Mouse (Mus musculus) heart, embryonic 14.5 days (tissue): ENCODE data around the gene Fcor. TPM values are rescaled to one million over a fixed set of nuclear protein-coding genes. Genes with fewer than 3 reads are reported as not detected.

Source experiments
- ATAC-seq: fragments of 200-750 bp; cut with Nextera tagmentation; 2 replicates; pipeline ENCODE4 v1.8.0; 2017; ENCODE audit warnings: low read depth, moderate TSS enrichment; ENCODE audit not compliant: insufficient number of reproducible peaks, insufficient read depth, low FRiP score
- H3K27ac ChIP-seq, 2 experiments: fragments of 200-500 bp in 1 of 2; fragments of 300-500 bp in 1 of 2; sonication (generic) in 1 of 2; replicated peaks in 1 of 2; 2 replicates each; pipeline ENCODE4 v1.5.1; 2012 to 2014; ENCODE audit warnings: low read depth in 2 of 2, low read length in 2 of 2, control low read depth in 1 of 2, mild to moderate bottlenecking in 1 of 2, mixed read lengths in 1 of 2; ENCODE audit not compliant: control insufficient read depth in 1 of 2, insufficient read depth in 1 of 2
- H3K27me3 ChIP-seq: fragments of 300-500 bp; sonication (generic); 2 replicates; pipeline ENCODE4 v1.6.1; 2014; ENCODE audit warnings: mild to moderate bottlenecking, low read length, control low read depth; ENCODE audit not compliant: control insufficient read depth, insufficient read depth
- H3K36me3 ChIP-seq: fragments of 300-500 bp; sonication (generic); 2 replicates; pipeline ENCODE4 v1.6.1; 2014; ENCODE audit warnings: mild to moderate bottlenecking, control low read depth, low read length, mixed read lengths; ENCODE audit not compliant: control insufficient read depth, insufficient read depth
- H3K4me1 ChIP-seq, 2 experiments: fragments of 200-500 bp in 1 of 2; fragments of 300-500 bp in 1 of 2; sonication (generic) in 1 of 2; 2 replicates each; pipeline ENCODE4 v1.6.1; 2012 to 2014; ENCODE audit warnings: low read length in 2 of 2, control low read depth in 1 of 2, mixed read lengths in 1 of 2; ENCODE audit not compliant: control insufficient read depth in 2 of 2, insufficient read depth in 2 of 2
- H3K4me2 ChIP-seq: fragments of 300-500 bp; sonication (generic); 2 replicates; pipeline ENCODE4 v1.6.1; 2014; ENCODE audit warnings: mild to moderate bottlenecking, low read length
- H3K4me3 ChIP-seq, 2 experiments: fragments of 200-500 bp in 1 of 2; fragments of 300-500 bp in 1 of 2; sonication (generic) in 1 of 2; 2 replicates each; pipeline ENCODE4 v1.5.1; 2012 to 2014; ENCODE audit warnings: low read length in 2 of 2, mild to moderate bottlenecking in 2 of 2, control low read depth in 1 of 2, low read depth in 1 of 2, moderate library complexity in 1 of 2; ENCODE audit not compliant: control insufficient read depth in 1 of 2, insufficient read depth in 1 of 2
- H3K9ac ChIP-seq: fragments of 300-500 bp; sonication (generic); 2 replicates; pipeline ENCODE4 v1.6.1; 2014; ENCODE audit warnings: mild to moderate bottlenecking, low read length
- H3K9me3 ChIP-seq: fragments of 300-500 bp; sonication (generic); 2 replicates; pipeline ENCODE4 v1.6.1; 2016; ENCODE audit warnings: low read length, control low read depth; ENCODE audit not compliant: control insufficient read depth
- WGBS: fragments of 180-500 bp; shearing (Covaris S2); extraction: QIAGEN DNeasy Blood & Tissue Kit; methylation state at CpG from one replicate; pipeline ENCODE4 v1.1.7; 2014; 5-methylcytosine and 5-hydroxymethylcytosine counted together
- polyA plus RNA-seq: library from polyadenylated mRNA; unstranded; fragments of >200 nt; fragmentation: Nextera tagmentation; extraction: Ambion mirVana; gene quantifications from 2 replicates; pipeline ENCODE4 v1.2.1, GENCODE M21; 2014

The Fcor gene
- polyA plus RNA-seq, 1 experiment from 2014 or later: 10.0 TPM

- Histone ChIP-seq H3K27me3 (no peaks in the 10 kb centered on the region), H3K27ac (no peak overlapping the region), H3K4me2 (no peak overlapping the region), H3K4me1 (no peaks in the 10 kb centered on the region), H3K9ac (no peak overlapping the region), H3K4me3 (no peak overlapping the region), H3K9me3 (no peaks in the 10 kb centered on the region), H3K36me3 (peaks cover 32% of the 10 kb centered on the region)
- ATAC-seq: no peak
- WGBS: 70% methylated on average over 6 of the region's 6 CpGs
These were observed 11.4 kb upstream of the Fcor start for GRCm38 (mm10) chr8:3683408-3684176.

DNA sequence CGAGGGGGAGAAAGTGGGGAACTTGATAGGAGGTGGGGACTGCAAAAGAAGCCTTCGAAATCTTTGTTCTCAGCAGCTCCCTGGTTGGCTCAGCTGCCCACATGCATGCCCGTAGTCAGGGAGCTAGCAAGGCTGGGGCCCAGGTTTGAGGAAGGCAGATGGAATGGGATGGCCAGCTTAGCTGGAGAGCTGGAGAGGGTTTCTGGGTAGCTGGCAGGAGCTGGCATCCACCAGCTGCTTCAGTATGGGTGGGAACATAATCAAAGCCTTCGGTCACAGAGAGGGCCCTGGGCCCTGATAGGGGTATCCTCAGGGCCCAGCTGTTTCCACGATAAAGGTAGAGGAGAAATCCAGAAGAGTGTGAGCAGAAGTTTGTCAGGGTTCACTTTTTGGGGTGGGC lies 10.3 kb upstream of the Fcor start:
- ATAC-seq: no peak
- H3K9me3 ChIP-seq: no peaks in the 10 kb centered on the region
- H3K4me2 ChIP-seq: no peak overlapping the region
- no peak overlapping the region for H3K9ac ChIP-seq
- 86% methylated on average over 5 of the region's 5 CpGs for WGBS
- H3K36me3 ChIP-seq: peaks cover 33% of the 10 kb centered on the region
- H3K4me3 ChIP-seq: no peak overlapping the region
- no peak overlapping the region for H3K27ac ChIP-seq
- no peaks in the 10 kb centered on the region for H3K27me3 ChIP-seq
- peaks cover under 1 to 7% of the 10 kb centered on the region in 2 experiments; a peak in 3 of 4 replicates for H3K4me1 ChIP-seq

DNA sequence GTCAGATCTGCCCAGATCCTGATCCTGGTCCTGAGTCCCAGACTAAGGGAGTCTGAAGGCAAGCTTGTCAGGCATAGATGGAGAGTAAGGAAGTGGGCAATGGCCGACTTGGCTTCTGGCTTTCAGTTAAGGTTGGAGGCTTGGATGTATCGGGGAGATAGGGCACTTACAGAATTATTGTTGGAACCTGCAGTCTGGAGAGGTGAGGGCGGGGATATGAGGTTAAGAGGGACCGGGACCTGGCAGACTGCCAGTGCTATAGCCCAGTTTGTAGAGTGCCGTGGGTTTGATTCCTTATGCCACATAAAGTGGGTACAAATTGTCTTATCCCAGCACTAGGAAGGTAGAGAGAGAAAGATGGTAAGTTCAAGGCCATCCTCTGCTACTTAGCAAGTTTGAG lies 7.5 kb upstream of the Fcor start:
- H3K9ac ChIP-seq: no peak overlapping the region
- no peak overlapping the region for H3K4me3 ChIP-seq
- ATAC-seq: no peak
- no peaks in the 10 kb centered on the region for H3K27me3 ChIP-seq
- no peak overlapping the region for H3K4me2 ChIP-seq
- H3K27ac ChIP-seq: no peak overlapping the region
- 77% methylated on average over 5 of the region's 5 CpGs for WGBS
- H3K4me1 ChIP-seq: peaks cover 2 to 11% of the 10 kb centered on the region in 2 experiments; a peak in 3 of 4 replicates
- peaks cover 33% of the 10 kb centered on the region for H3K36me3 ChIP-seq
- H3K9me3 ChIP-seq: no peaks in the 10 kb centered on the region

DNA sequence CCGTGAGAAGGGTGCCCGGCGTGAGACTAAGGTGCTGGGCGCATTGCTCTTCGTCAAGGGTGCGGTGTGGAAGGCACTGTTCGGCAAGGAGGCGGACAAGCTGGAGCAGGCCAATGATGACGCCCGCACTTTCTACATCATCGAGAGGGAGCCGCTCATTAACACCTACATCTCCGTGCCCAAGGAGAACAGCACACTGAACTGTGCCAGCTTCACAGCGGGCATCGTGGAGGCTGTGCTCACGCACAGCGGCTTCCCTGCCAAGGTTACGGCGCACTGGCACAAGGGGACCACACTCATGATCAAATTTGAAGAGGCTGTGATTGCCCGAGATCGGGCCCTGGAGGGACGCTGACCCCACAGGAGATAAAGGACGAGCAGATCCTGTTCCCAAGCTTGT lies 7.1 kb upstream of the Fcor start:
- Histone ChIP-seq H3K4me3 (no peak overlapping the region), H3K36me3 (peaks cover 33% of the 10 kb centered on the region), H3K27me3 (no peaks in the 10 kb centered on the region), H3K9ac (no peak overlapping the region), H3K4me1 (peaks cover 2 to 11% of the 10 kb centered on the region in 2 experiments; a peak in 3 of 4 replicates), H3K27ac (no peak overlapping the region), H3K9me3 (no peaks in the 10 kb centered on the region), H3K4me2 (no peak overlapping the region)
- no peak for ATAC-seq
- 95% methylated on average over 23 of the region's 23 CpGs for WGBS

DNA sequence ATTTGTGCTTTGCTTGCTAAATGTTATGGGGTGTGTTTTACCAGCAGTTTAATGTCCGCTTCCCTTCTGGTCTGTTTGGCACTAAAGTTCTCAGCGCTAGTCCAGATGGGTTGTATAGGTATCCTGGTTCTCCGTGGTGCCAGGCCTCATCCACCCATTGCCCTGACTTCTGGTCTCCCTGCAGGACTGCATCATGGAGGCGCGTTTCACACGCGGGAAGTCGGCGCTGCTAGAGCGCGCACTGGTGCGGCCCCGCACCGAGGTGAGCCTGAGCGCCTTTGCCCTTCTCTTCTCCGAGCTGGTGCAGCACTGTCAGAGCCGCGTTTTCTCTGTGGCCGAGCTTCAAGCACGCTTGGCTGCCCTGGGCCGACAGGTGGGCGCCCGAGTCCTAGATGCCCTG lies 6.7 kb upstream of the Fcor start:
- H3K9me3 ChIP-seq: no peaks in the 10 kb centered on the region
- 94% methylated on average over 23 of the region's 23 CpGs for WGBS
- no peak overlapping the region for H3K9ac ChIP-seq
- H3K4me1 ChIP-seq: peaks cover 2 to 11% of the 10 kb centered on the region in 2 experiments; a peak in 3 of 4 replicates
- no peak overlapping the region for H3K4me3 ChIP-seq
- H3K36me3 ChIP-seq: peaks cover 33% of the 10 kb centered on the region
- no peaks in the 10 kb centered on the region for H3K27me3 ChIP-seq
- ATAC-seq: no peak
- no peak overlapping the region for H3K27ac ChIP-seq
- no peak overlapping the region for H3K4me2 ChIP-seq

DNA sequence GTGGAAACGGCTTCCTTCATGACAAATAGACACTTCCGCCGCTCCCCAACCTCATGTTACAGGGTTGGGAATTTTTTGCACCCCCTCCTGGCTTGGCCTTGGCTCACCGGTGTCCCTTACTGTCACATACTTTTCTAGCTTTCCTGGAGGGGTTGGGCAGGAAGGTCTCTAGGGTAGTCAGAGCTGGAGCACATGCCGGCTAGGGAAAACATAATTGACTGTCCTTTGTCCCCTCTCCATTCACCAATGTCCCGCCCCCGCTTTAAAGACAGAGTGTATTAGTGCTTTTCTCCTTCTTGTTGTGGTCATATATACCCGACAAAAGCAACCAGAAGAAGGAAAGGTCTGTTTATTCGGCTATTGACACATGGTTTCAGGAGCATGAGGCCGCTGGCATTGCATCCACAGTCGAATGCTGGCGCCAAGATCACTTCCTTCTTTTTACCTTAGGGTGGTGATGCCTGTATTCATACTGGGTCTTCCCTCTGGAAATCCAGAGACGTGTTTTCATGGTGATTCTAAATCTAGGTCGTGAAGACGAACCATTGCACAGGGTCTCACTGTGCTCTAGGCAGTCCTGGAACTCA lies 4.9 kb upstream of the Fcor start:
- Histone ChIP-seq H3K9me3 (no peaks in the 10 kb centered on the region), H3K4me2 (peak overlapping the region; percentile 84), H3K27ac (peak overlapping the region; percentile 86 to 94), H3K9ac (peak overlapping the region; percentile 97), H3K36me3 (peaks cover 33% of the 10 kb centered on the region), H3K4me3 (peak overlapping the region; percentile 91 to 98), H3K27me3 (no peaks in the 10 kb centered on the region), H3K4me1 (peaks cover 2 to 15% of the 10 kb centered on the region in 2 experiments; a peak in 3 of 4 replicates)
- no peak for ATAC-seq
- 4% methylated on average over 15 of the region's 15 CpGs for WGBS

DNA sequence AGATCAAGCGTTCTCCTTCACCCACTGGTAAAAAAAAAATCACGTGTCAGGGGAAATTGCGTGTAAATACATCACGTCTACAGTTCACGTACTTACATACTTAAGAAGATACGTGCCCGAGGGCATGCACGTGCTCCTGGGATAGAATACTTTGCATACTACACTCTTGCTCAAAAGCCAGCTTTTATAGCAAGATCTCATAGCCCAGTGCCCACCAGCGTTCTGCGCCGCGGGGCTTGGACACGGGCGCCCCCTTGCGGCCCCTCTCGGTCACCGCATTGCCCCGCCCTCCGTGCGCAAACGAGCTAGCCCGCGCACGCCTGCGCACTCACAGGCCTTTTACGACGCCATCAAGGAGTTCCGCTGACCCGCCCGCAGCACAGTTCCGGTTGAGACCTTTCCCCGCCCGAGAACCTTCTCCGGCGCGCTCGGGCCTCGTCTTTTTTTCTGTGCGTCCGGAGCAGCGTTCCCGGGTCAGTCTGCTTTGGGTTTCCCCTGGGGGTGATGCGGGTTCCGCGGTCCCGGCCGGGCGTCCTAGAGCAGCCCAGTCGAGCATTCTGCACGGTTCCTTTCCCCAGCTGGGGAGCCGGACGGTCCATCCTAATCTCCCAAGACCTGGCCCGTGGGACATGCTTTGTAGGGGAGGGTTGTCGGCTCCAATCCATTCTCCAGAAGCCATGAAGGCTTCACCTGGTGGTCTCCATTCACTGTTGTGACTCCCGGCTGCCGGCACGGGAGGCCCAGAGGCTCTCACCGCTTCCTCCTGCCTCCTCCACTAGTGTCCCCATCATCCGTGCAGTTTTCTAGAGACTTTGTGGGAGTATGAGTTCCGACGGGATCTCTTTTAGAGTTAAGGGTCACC lies 4.2 kb upstream of the Fcor start, which contains the start of gene Trappc5:
Gene Trappc5 (plus strand): TSS at position 169 of the 862 bp plus-strand sequence.
- Histone ChIP-seq H3K27ac (peak within 1 kb of the TSS; percentile 86 to 94), H3K9me3 (no peaks in the 10 kb centered on the region), H3K4me1 (peaks cover 2 to 15% of the 10 kb centered on the region in 2 experiments; a peak in 3 of 4 replicates), H3K27me3 (no peaks in the 10 kb centered on the region), H3K36me3 (peaks cover 28% of the 10 kb centered on the region), H3K9ac (peak within 1 kb of the TSS; percentile 97), H3K4me3 (peak within 1 kb of the TSS; percentile 91 to 98), H3K4me2 (peak within 1 kb of the TSS; percentile 84)
- peak; percentile 85 for ATAC-seq
- WGBS: 1% methylated on average over 61 of the region's 61 CpGs
